Mouse (Mus musculus): ENCODE measurements at regions not wholly inside any gene's neighbourhood (a gene's known extent, or its start where the extent isn't known, plus 50 kb on each side); places are given as distances from the start of the nearest gene placed in this dataset.
A peak's percentile ranks its signal among the peaks of the same experiment; 100 is the strongest.

DNA sequence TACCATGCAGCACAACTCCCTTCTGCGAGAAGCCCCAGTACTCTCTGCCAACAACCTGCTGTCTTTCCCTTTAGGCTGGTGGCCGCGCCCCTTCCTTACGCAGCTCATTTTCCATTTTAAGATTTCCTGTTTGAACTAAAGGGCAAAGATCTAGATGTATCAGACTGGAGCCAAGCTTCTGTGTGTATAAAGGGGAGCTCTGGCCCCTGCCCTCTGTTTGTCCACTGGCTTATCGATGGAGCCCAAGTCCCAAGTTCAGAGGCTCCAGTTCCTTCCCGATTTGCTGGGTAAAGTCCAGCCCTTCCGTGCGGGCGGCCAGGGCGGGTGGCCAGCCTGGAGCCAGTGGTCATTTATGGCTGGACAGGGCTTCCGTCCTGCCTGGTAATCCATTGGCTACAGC, 72.6 kb upstream of the Klf4 start:
- peak; percentile 82 to 84 for DNase-seq

DNA sequence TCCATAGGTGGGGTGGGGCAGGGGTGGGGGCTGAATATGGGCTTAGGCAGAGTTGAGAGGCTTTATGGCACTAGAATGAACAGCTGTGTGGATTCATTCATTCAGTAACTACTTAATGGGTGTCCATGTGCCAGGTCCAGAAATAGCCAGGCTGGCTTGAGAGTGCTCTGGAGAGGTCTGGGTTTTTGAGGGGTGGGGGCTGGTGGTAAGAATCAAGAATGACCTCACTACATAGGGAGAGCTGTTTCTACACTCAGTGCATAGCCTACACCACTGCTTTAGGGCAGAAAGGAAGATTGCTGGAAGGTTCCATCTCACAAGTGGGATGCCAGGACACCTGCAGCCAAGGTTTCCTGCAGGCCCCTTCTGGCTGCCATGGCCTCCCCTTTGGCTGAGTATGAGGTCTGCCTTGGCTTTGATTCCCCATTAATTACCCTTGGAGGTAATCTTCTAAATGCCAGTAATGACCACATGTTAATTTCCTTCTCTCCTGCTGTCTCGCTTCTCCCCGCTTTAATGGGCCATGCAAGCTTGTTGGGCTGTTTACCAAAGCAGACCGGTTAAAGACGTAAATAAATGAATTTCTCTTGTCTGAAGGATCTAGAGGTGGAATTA, 71.7 kb upstream of the Klf4 start:
- DNase-seq, result no peak

DNA sequence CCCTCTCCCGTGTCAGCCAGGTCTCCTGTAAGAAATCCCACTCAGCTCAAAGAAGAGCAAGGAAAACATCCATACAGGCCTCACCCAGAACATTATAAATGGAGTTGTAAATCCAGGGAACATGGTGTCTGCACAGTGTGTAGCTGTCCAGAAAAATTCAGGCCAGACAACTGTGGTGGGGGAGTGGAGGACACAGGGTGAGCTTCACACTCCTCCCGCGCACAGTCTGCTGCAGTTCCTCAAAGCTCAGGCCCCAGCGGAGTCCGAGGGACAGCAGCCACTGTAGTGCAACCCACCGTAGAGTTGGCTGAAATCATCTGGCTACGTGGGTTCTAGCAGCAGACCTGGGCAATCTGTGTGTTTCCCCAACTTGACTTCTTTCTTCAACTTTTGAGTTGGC, 62.9 kb upstream of the Klf4 start:
- no peak for DNase-seq

DNA sequence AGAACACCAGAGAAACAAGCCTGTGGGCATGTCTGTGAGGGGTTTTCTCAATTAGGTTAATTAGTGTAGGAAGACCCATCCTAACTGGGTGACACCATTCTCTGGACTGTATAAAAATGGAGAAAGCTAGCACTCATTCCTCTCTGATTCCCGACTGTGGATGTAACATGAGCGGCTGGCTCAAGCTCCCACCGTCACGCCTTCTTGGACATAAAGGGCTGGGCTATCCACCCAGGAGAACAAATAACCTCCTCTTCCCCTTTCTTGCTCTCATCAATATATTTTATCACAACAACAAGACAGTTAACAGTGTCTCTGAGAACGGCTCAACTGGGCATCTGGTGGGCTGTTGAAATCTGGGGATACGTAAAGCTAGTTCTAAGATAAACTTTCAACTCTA, 62.4 kb upstream of the Klf4 start:
- no peak for DNase-seq

DNA sequence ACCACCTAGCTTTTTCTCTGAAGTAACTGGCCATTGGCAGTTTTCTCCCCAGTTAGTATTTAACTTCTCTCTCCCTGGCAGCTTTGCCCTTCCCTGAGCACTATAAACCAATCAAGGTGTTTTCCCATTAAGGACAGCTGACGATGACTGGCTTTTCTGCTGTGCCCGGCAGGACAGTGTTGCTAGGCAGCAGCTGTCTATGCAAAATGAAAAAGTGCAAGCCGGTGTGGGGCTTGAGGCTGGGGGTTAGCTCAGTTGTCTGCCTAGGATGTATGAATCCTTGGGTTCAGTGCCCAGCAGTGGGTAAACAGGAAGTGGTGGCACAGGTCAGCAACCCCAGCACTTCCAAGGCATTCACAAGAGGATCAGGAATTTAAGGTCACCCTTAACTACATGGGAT, 60.9 kb upstream of the Klf4 start:
- DNase-seq, result no peak

DNA sequence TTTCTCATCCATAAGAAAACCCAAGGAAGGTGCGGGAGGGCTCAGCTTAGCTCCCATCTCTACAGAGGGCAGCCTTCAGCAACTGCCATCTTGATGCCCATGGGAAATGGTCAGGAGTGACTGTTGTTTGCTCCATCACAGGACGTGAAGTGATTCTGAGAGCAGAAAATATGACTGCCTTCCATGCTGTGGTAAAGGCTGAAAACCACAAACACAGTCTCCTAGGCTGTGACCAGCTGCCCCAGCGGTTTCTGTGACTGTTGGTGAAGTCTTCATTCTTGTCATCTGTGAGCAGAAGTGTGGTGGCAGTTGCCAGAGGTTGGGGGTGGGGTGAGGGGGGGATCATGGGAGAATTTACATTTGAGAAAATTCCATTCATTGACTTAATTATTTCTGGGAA, 53.9 kb upstream of the Klf4 start:
- DNase-seq, result no peak

DNA sequence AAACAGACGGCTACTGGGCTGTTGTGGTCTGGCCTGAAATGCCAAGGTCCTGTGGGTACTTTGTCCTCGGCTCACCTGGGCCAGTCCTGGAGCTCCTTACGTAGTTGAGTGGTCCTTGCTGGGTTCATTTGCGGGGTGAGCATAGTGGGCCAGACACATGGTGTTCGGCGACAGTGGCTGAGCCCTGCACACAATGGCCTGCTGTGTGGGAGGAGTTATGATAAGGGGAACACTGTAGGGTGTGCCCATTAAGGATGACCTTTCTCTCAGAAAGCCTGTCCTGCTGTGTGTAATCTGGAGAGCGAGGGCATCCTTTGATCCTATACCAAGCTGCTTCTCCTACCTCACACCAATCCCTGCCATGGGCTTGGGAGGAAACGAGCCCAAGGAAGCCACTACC, 51.3 kb upstream of the Klf4 start:
- DNase-seq, result no peak
